Mouse (Mus musculus): Measurements from ENCODE around the gene Tm4sf1. TPM values are rescaled to one million over a fixed set of nuclear protein-coding genes. Genes with fewer than 3 reads are reported as not detected.

Gene Tm4sf1
- 24.3 and 29.0 TPM in 2 replicates for total RNA-seq (2014; rRNA removed)
- 15.9 and 16.3 TPM in 2 replicates for polyA plus RNA-seq (2012; rRNA removed)

GRCm38 (mm10) chr3:57301921-57302539 lies at the start of gene Tm4sf1:
Tm4sf1 (minus strand) TSS chr3:57301988.
- Histone ChIP-seq H3K36me3 (ENCODE audit: control insufficient read depth, insufficient read depth, low read length) (no peaks in the 10 kb centered on the region), H3K9ac (ENCODE audit: low read depth, low read length) (no peak within 1 kb of the TSS), H3K79me2 (ENCODE audit: control insufficient read depth, insufficient read depth, low read length) (no peaks in the 10 kb centered on the region), H3K27me3 (ENCODE audit: control insufficient read depth, insufficient read depth, low read length) (peaks cover 3% of the 10 kb centered on the region; the same call in 1 of the 2 replicates), H3K27ac (replicated peaks; ENCODE audit: insufficient read depth, low read depth, low read length) (no peak within 1 kb of the TSS), H3K4me3 (ENCODE audit: insufficient read depth, low read depth, low read length) (no peak within 1 kb of the TSS), H3K4me1 (ENCODE audit: control insufficient read depth, insufficient read depth, low read length) (peaks cover 9% of the 10 kb centered on the region)
- DNase-seq (ENCODE audit: extremely low read depth, low read depth, low spot score): no peak
- TF ChIP-seq POLR2A (IDR thresholded peaks at IDR 0.05; ENCODE audit: extremely low read depth, insufficient read depth, low read length) (no peak), CTCF (IDR thresholded peaks at IDR 0.05; ENCODE audit: low read depth, low read length) (no peak)
- WGBS: 89% methylated on average over 2 of the region's 2 CpGs

GRCm38 (mm10) chr3:57344811-57345210 lies 43.0 kb upstream of the Tm4sf1 start:
- Histone ChIP-seq H3K4me1 (ENCODE audit: control insufficient read depth, insufficient read depth, low read length) (peaks cover 11% of the 10 kb centered on the region), H3K36me3 (ENCODE audit: control insufficient read depth, insufficient read depth, low read length) (no peaks in the 10 kb centered on the region), H3K4me3 (ENCODE audit: insufficient read depth, low read depth, low read length) (no peak overlapping the region), H3K27me3 (ENCODE audit: control insufficient read depth, insufficient read depth, low read length) (no peaks in the 10 kb centered on the region), H3K79me2 (ENCODE audit: control insufficient read depth, insufficient read depth, low read length) (no peaks in the 10 kb centered on the region), H3K9ac (ENCODE audit: low read depth, low read length) (no peak overlapping the region), H3K27ac (replicated peaks; ENCODE audit: insufficient read depth, low read depth, low read length) (peak overlapping the region; percentile 34)
- TF ChIP-seq CTCF (IDR thresholded peaks at IDR 0.05; ENCODE audit: low read depth, low read length): no peak
- no peak for TF ChIP-seq POLR2A (IDR thresholded peaks at IDR 0.05; ENCODE audit: extremely low read depth, insufficient read depth, low read length)
- peak; percentile 93 for DNase-seq (ENCODE audit: extremely low read depth, low read depth, low spot score)
- 24% methylated on average over 5 of the region's 5 CpGs for WGBS

GRCm38 (mm10) chr3:57343837-57344607 lies 42.2 kb upstream of the Tm4sf1 start:
- Histone ChIP-seq H3K27ac (replicated peaks; ENCODE audit: insufficient read depth, low read depth, low read length) (peak overlapping the region; percentile 34), H3K36me3 (ENCODE audit: control insufficient read depth, insufficient read depth, low read length) (no peaks in the 10 kb centered on the region), H3K27me3 (ENCODE audit: control insufficient read depth, insufficient read depth, low read length) (no peaks in the 10 kb centered on the region), H3K9ac (ENCODE audit: low read depth, low read length) (0 out of 2 replicates have a peak overlapping the region, but pooled peaks have one; percentile 9), H3K4me1 (ENCODE audit: control insufficient read depth, insufficient read depth, low read length) (peaks cover 11% of the 10 kb centered on the region), H3K4me3 (ENCODE audit: insufficient read depth, low read depth, low read length) (no peak overlapping the region), H3K79me2 (ENCODE audit: control insufficient read depth, insufficient read depth, low read length) (no peaks in the 10 kb centered on the region)
- DNase-seq (ENCODE audit: extremely low read depth, low read depth, low spot score): peak; percentile 100
- TF ChIP-seq POLR2A (IDR thresholded peaks at IDR 0.05; ENCODE audit: extremely low read depth, insufficient read depth, low read length) (no peak), CTCF (IDR thresholded peaks at IDR 0.05; ENCODE audit: low read depth, low read length) (no peak)
- WGBS: 25% methylated on average over 11 of the region's 11 CpGs

GRCm38 (mm10) chr3:57342976-57343375 lies 41.2 kb upstream of the Tm4sf1 start:
- WGBS: 50% methylated on average over 4 of the region's 4 CpGs
- Histone ChIP-seq H3K79me2 (ENCODE audit: control insufficient read depth, insufficient read depth, low read length) (no peaks in the 10 kb centered on the region), H3K9ac (ENCODE audit: low read depth, low read length) (no peak overlapping the region), H3K27me3 (ENCODE audit: control insufficient read depth, insufficient read depth, low read length) (no peaks in the 10 kb centered on the region), H3K4me3 (ENCODE audit: insufficient read depth, low read depth, low read length) (no peak overlapping the region), H3K4me1 (ENCODE audit: control insufficient read depth, insufficient read depth, low read length) (peaks cover 11% of the 10 kb centered on the region), H3K36me3 (ENCODE audit: control insufficient read depth, insufficient read depth, low read length) (no peaks in the 10 kb centered on the region), H3K27ac (replicated peaks; ENCODE audit: insufficient read depth, low read depth, low read length) (no peak overlapping the region)
- TF ChIP-seq CTCF (IDR thresholded peaks at IDR 0.05; ENCODE audit: low read depth, low read length) (no peak), POLR2A (IDR thresholded peaks at IDR 0.05; ENCODE audit: extremely low read depth, insufficient read depth, low read length) (no peak)
- DNase-seq (ENCODE audit: extremely low read depth, low read depth, low spot score): peak; percentile 59

GRCm38 (mm10) chr3:57341321-57341720 lies 39.5 kb upstream of the Tm4sf1 start:
- DNase-seq (ENCODE audit: extremely low read depth, low read depth, low spot score): peak; percentile 92
- H3K27ac ChIP-seq (replicated peaks; ENCODE audit: insufficient read depth, low read depth, low read length): no peak overlapping the region
- WGBS: 19% methylated on average over 3 of the region's 3 CpGs
- H3K9ac ChIP-seq (ENCODE audit: low read depth, low read length): no peak overlapping the region
- H3K36me3 ChIP-seq (ENCODE audit: control insufficient read depth, insufficient read depth, low read length): no peaks in the 10 kb centered on the region
- H3K4me3 ChIP-seq (ENCODE audit: insufficient read depth, low read depth, low read length): no peak overlapping the region
- TF ChIP-seq CTCF (IDR thresholded peaks at IDR 0.05; ENCODE audit: low read depth, low read length) (no peak), POLR2A (IDR thresholded peaks at IDR 0.05; ENCODE audit: extremely low read depth, insufficient read depth, low read length) (no peak)
- no peaks in the 10 kb centered on the region for H3K79me2 ChIP-seq (ENCODE audit: control insufficient read depth, insufficient read depth, low read length)
- no peaks in the 10 kb centered on the region for H3K27me3 ChIP-seq (ENCODE audit: control insufficient read depth, insufficient read depth, low read length)
- peaks cover 11% of the 10 kb centered on the region for H3K4me1 ChIP-seq (ENCODE audit: control insufficient read depth, insufficient read depth, low read length)
